Mouse (Mus musculus) neural tube, embryonic 11.5 days (tissue): ENCODE measurements around the gene Kir3dl2. TPM values are rescaled to one million over a fixed set of nuclear protein-coding genes. Genes with fewer than 3 reads are reported as not detected.
"Not testable (repeated sequence)": the region's sequence is repeated elsewhere in the genome, so short reads cannot be mapped to it uniquely, and the experiment has no call there.

Source experiments
- ATAC-seq: fragments of 200-750 bp; cut with Nextera tagmentation; 2 replicates; pipeline ENCODE4 v1.8.0; 2017; ENCODE audit warnings: moderate number of reproducible peaks, mild to moderate bottlenecking, moderate TSS enrichment, moderate library complexity; ENCODE audit not compliant: insufficient read depth, low FRiP score, low TSS enrichment
- DNase-seq: peaks from one replicate; pipeline ENCODE4 v3.0.0-alpha.2; 2015; ENCODE audit warnings: low spot score
- H3K27ac ChIP-seq: fragments of 300-500 bp; sonication (generic); 2 replicates; pipeline ENCODE4 v1.5.1; 2014; ENCODE audit warnings: low read depth, mild to moderate bottlenecking, low read length
- H3K27me3 ChIP-seq: fragments of 300-500 bp; sonication (generic); 2 replicates; pipeline ENCODE4 v1.6.1; 2014; ENCODE audit warnings: mild to moderate bottlenecking, low read length, mixed read lengths; ENCODE audit not compliant: control insufficient read depth, insufficient read depth
- H3K36me3 ChIP-seq: fragments of 300-500 bp; sonication (generic); 2 replicates; pipeline ENCODE4 v1.6.1; 2014; ENCODE audit warnings: mild to moderate bottlenecking, low read length, moderate library complexity, mixed read lengths; ENCODE audit not compliant: control insufficient read depth, insufficient read depth
- H3K4me1 ChIP-seq: fragments of 300-500 bp; sonication (generic); 2 replicates; pipeline ENCODE4 v1.6.1; 2014; ENCODE audit warnings: low read length, mixed read lengths; ENCODE audit not compliant: control insufficient read depth, insufficient read depth
- H3K4me2 ChIP-seq: fragments of 300-500 bp; sonication (generic); 2 replicates; pipeline ENCODE4 v1.6.1; 2014; ENCODE audit warnings: low read depth, mild to moderate bottlenecking, moderate library complexity
- H3K4me3 ChIP-seq: fragments of 300-500 bp; sonication (generic); 2 replicates; pipeline ENCODE4 v1.5.1; 2014; ENCODE audit warnings: low read depth, low read length
- H3K9ac ChIP-seq: fragments of 300-500 bp; sonication (generic); 2 replicates; pipeline ENCODE4 v1.6.1; 2014; ENCODE audit warnings: mild to moderate bottlenecking, low read length
- H3K9me3 ChIP-seq: fragments of 300-500 bp; sonication (generic); 2 replicates; pipeline ENCODE4 v1.6.1; 2016; ENCODE audit warnings: low read length; ENCODE audit not compliant: control insufficient read depth
- WGBS: fragments of 180-500 bp; shearing (Covaris S2); extraction: QIAGEN DNeasy Blood & Tissue Kit; methylation state at CpG from one replicate; pipeline ENCODE4 v1.1.7; 2014; 5-methylcytosine and 5-hydroxymethylcytosine counted together
- polyA plus RNA-seq: library from polyadenylated mRNA; unstranded; fragments of >200 nt; fragmentation: Nextera tagmentation; extraction: Ambion mirVana; gene quantifications from 2 replicates; pipeline ENCODE4 v1.2.1, GENCODE M21; 2014

Gene Kir3dl2
- polyA plus RNA-seq, result not detected in 2 replicates

DNA sequence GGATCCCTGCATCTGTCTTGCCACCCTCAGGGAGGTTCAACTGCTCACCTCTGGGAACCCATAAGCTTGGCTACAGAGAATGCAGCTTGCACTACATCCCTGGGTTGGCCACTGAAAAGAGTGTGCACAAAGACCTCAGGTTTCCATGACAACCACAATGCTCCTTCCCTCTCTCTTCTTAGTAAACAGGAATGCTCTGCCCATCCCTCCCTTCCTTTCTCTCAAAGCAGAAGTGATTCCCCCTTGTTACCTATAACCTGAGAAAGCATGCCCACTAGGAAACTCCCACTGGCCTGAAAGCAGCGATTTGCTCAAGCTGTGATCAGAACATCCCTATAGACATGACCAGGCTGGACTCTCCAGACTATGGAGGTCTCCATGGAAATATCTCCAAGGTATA lies at the start of gene Kir3dl2:
TSS of gene Kir3dl2 (minus strand) at position 101 of the 400 bp plus-strand sequence.
- 87% methylated on average over 1 of the region's 1 CpGs for WGBS
- not testable (repeated sequence) for H3K4me2 ChIP-seq

DNA sequence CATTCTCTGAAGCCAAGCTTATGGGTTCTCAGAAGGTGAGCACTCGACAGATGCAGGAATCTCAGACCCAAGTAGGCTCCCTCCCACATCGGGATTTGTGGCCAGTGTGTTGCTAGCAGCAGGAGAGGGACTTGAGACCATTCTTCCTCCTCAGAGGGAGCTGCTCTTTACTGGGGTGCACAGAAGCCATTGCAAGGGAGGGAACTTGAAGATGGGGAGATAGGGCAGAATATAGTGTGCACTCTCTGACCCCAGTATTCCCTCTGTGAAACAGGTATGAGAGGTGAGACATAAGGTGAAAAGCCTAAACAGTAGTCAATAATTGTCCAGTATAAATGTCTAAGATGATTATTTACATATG lies 47.0 kb upstream of the Kir3dl2 start:
- no peaks in the 10 kb centered on the region for H3K9me3 ChIP-seq
- no peak for DNase-seq
- no peaks in the 10 kb centered on the region for H3K27me3 ChIP-seq
- no peak for ATAC-seq
- H3K9ac ChIP-seq, result peak overlapping the region; percentile 28; the same call in 1 of the 2 replicates
- WGBS, result 26% methylated on average over 2 of the region's 2 CpGs
- H3K4me2 ChIP-seq, result peak overlapping the region; percentile 29; the same call in 1 of the 2 replicates
- no peaks in the 10 kb centered on the region for H3K36me3 ChIP-seq
- no peaks in the 10 kb centered on the region for H3K4me1 ChIP-seq
- H3K27ac ChIP-seq, result peak overlapping the region; percentile 53; the same call in 1 of the 2 replicates
- H3K4me3 ChIP-seq, result peak overlapping the region; percentile 19

More for the DNA sequence above, at the start of gene Kir3dl2:
- H3K36me3 ChIP-seq, H3K4me3 ChIP-seq, H3K9me3 ChIP-seq, DNase-seq, H3K27me3 ChIP-seq, H3K4me1 ChIP-seq, H3K27ac ChIP-seq, H3K9ac ChIP-seq, ATAC-seq: not testable (repeated sequence)

DNA sequence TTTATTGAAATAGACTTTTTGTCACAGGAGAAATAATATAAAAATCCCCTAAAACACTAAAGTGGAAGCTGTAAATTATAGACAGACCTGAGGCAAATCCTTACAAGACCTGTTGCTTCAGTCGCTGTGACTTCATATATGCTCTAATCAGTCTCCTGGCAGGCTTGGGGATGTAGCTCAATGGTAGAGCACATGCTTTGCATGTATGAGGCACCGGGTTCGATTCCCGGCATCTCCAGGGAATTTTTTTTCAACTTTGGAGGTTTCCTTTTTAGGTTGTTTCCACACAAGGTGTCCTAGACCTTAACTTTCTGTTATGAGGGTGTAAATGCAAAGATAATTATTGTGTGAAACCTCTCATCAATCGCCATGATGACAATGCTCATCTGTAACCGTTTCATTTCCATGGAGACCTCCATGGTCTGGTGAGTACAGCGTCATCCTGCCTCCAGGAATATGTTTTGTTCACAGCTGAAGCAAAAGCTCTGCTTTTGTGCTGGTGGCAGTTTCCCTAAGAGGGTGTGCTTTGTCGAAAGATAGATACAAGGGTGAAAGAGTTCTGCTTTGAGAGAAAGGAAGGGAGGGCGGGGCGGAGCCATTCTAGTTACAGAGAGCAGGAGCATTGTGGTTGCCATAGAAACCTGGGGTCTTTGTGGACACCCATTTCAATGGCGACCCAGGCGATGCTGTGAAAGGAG lies 46.5 kb upstream of the Kir3dl2 start, which contains the start of gene Tceal3:
TSS of gene Tceal3 (plus strand) at position 644 of the 698 bp plus-strand sequence.
- Histone ChIP-seq H3K4me3 (peak within 1 kb of the TSS; percentile 19), H3K4me1 (no peaks in the 10 kb centered on the region), H3K4me2 (peak within 1 kb of the TSS; percentile 29; the same call in 1 of the 2 replicates), H3K27me3 (no peaks in the 10 kb centered on the region), H3K36me3 (no peaks in the 10 kb centered on the region), H3K9me3 (no peaks in the 10 kb centered on the region), H3K9ac (peak within 1 kb of the TSS; percentile 28; the same call in 1 of the 2 replicates), H3K27ac (peak within 1 kb of the TSS; percentile 53; the same call in 1 of the 2 replicates)
- peak; percentile 68 for DNase-seq
- WGBS, result 34% methylated on average over 12 of the region's 12 CpGs
- peak; percentile 92 for ATAC-seq

DNA sequence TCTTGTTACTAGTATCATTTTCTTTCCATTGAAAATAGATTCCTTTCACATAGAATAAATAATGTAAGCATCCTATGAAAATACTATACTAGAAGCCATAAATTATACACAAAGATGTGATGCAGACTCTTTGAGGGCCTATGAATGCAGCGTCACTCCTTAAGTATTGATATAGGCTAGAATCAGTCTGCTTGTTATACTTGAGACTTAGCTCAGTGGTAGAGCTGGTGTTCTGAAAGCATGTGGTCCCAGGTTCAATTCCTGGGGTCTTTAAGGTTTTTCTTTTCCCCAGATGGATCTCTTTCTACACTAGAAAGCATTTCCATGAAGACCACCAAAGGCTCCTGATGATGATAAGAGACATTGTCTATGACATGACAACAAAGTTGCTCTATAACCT lies 40.8 kb upstream of the Kir3dl2 start:
- DNase-seq, result no peak
- no peak for ATAC-seq
- H3K4me1 ChIP-seq, result no peaks in the 10 kb centered on the region
- H3K9me3 ChIP-seq, result no peaks in the 10 kb centered on the region
- no peak overlapping the region for H3K27ac ChIP-seq
- no peak overlapping the region for H3K4me2 ChIP-seq
- no peak overlapping the region for H3K4me3 ChIP-seq
- 97% methylated on average over 1 of the region's 1 CpGs for WGBS
- no peaks in the 10 kb centered on the region for H3K27me3 ChIP-seq
- H3K9ac ChIP-seq, result no peak overlapping the region
- H3K36me3 ChIP-seq, result no peaks in the 10 kb centered on the region

DNA sequence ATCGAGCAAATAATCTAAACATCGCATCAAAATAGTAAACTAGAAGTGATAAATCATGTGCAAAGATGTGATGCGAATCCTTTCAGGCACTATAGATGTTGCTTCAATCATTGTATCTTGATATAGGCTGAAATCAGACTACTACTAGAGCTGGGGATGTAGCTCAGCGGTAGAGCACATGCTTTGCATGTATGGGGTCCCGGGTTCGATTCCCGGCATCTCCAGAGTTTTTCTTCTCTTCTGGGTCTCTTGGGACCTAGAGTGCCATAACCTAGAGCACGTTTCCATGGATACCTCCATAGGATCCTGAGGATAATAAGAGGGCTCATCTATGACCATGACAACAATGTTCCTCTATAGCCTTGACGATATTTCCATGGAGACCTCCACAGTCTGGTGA lies 25.2 kb upstream of the Kir3dl2 start:
- not testable (repeated sequence) for H3K9me3 ChIP-seq, H3K4me3 ChIP-seq, H3K27ac ChIP-seq, H3K27me3 ChIP-seq, H3K4me2 ChIP-seq, H3K4me1 ChIP-seq, H3K36me3 ChIP-seq, DNase-seq, H3K9ac ChIP-seq, ATAC-seq
- WGBS, result 92% methylated on average over 9 of the region's 9 CpGs

DNA sequence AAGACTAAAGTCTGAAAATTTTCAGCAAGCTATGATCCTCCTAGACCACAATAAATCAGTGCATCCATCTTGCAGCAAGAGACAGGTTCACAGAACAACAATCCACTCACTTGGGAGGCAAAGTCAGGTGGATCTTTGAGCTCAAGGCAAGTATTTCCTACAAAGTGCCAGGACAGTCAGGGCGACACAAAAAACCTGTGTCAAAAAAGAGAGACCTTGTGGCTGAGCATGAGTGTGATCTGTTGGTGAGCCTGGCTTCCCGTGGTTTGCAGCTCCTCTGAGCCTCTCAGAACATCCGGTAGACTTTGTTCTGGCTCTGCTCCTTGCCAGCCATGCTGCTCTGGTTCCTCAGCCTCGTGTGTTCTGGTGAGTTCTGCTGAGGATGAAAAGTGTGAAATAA lies 26.2 kb downstream of the Kir3dl2 start, which contains the start of gene Kir3dl1:
TSS of gene Kir3dl1 (plus strand) at position 301 of the 400 bp plus-strand sequence.
- not testable (repeated sequence) for H3K9ac ChIP-seq, H3K4me2 ChIP-seq, H3K4me1 ChIP-seq, DNase-seq, H3K36me3 ChIP-seq, H3K27me3 ChIP-seq, H3K27ac ChIP-seq, ATAC-seq, H3K9me3 ChIP-seq, H3K4me3 ChIP-seq
- 83% methylated on average over 4 of the region's 4 CpGs for WGBS

Other genes starting within 250 kb of the Kir3dl2 start
- gene Kir3dl1, start 26.1 kb downstream of the Kir3dl2 start, polyA plus RNA-seq, result not detected in 2 replicates
- gene Tceal3, start 46.8 kb upstream of the Kir3dl2 start, polyA plus RNA-seq, result 9.5 and 9.9 TPM in 2 replicates
- gene Tceal1, start 163.9 kb upstream of the Kir3dl2 start, polyA plus RNA-seq, result 8.9 and 9.3 TPM in 2 replicates
- gene Morf4l2, start 199.6 kb upstream of the Kir3dl2 start, polyA plus RNA-seq, result 622 and 646 TPM in 2 replicates
- gene Glra4, start 236.1 kb upstream of the Kir3dl2 start, polyA plus RNA-seq, result not detected in 2 replicates